Mouse (Mus musculus): Measurements from ENCODE around the gene Ssh1.

- TF ChIP-seq CTCF (IDR thresholded peaks at IDR 0.05; ENCODE audit: low read depth) (no peak), EP300 (IDR thresholded peaks at IDR 0.05; ENCODE audit: low read depth) (no peak)
These were observed 74.6 kb downstream of the Ssh1 start for GRCm38 (mm10) chr5:113919060-113919459.

Measured in liver, postnatal 0 days (tissue).